Mouse (Mus musculus) intestine, embryonic 15.5 days (tissue): Measurements from ENCODE around the gene Cops9. TPM values are rescaled to one million over a fixed set of nuclear protein-coding genes. Genes with fewer than 3 reads are reported as not detected.

Source experiments
- ATAC-seq: fragments of 200-750 bp; cut with Nextera tagmentation; 2 replicates; pipeline ENCODE4 v1.8.0; 2017; ENCODE audit warnings: moderate TSS enrichment, moderate library complexity
- H3K27ac ChIP-seq: fragments of 300-500 bp; sonication (generic); 2 replicates; pipeline ENCODE4 v1.5.1; 2015; ENCODE audit warnings: mild to moderate bottlenecking, inconsistent platforms
- H3K27me3 ChIP-seq: fragments of 300-500 bp; sonication (generic); replicated peaks from 2 replicates; pipeline ENCODE4 v1.6.1; 2015; ENCODE audit warnings: inconsistent platforms
- H3K36me3 ChIP-seq: fragments of 300-500 bp; sonication (generic); 2 replicates; pipeline ENCODE4 v1.6.1; 2015; ENCODE audit warnings: inconsistent platforms
- H3K4me1 ChIP-seq: fragments of 300-500 bp; sonication (generic); replicated peaks from 2 replicates; pipeline ENCODE4 v1.6.1; 2015; ENCODE audit warnings: inconsistent platforms
- H3K4me2 ChIP-seq: fragments of 300-500 bp; sonication (generic); replicated peaks from 2 replicates; pipeline ENCODE4 v1.6.1; 2015; ENCODE audit warnings: mild to moderate bottlenecking, inconsistent platforms
- H3K4me3 ChIP-seq: fragments of 300-500 bp; sonication (generic); replicated peaks from 2 replicates; pipeline ENCODE4 v1.5.1; 2015; ENCODE audit warnings: inconsistent platforms
- H3K9ac ChIP-seq: fragments of 300-500 bp; sonication (generic); 2 replicates; pipeline ENCODE4 v1.6.1; 2015; ENCODE audit warnings: inconsistent platforms
- H3K9me3 ChIP-seq: fragments of 300-500 bp; sonication (generic); 2 replicates; pipeline ENCODE4 v1.6.1; 2016; ENCODE audit warnings: inconsistent platforms
- WGBS: fragments of 180-500 bp; shearing (Covaris S2); methylation state at CpG from one replicate; pipeline ENCODE4 v1.1.7; 2015; 5-methylcytosine and 5-hydroxymethylcytosine counted together
- polyA plus RNA-seq: library from polyadenylated mRNA; unstranded; fragments of >200 nt; fragmentation: Nextera tagmentation; extraction: Ambion mirVana; gene quantifications from 2 replicates; pipeline ENCODE4 v1.2.1, GENCODE M21; 2015

Cops9 gene
- polyA plus RNA-seq, 1 experiment from 2014 or later: 364 TPM

GRCm38 (mm10) chr1:92644916-92645315 is 3.1 kb upstream of the Cops9 start:
- H3K9ac ChIP-seq: no peak overlapping the region
- 81% methylated on average over 5 of the region's 5 CpGs for WGBS
- no peak overlapping the region for H3K27ac ChIP-seq

GRCm38 (mm10) chr1:92643691-92644090 is 1.9 kb upstream of the Cops9 start:
- Histone ChIP-seq H3K27ac (no peak overlapping the region), H3K4me1 (peaks cover 17% of the 10 kb centered on the region), H3K36me3 (0 out of 2 replicates have a peak, but pooled peaks cover 4% of the 10 kb centered on the region), H3K9me3 (no peaks in the 10 kb centered on the region), H3K4me2 (no peak overlapping the region), H3K9ac (no peak overlapping the region), H3K27me3 (no peaks in the 10 kb centered on the region), H3K4me3 (no peak overlapping the region)
- ATAC-seq: no peak
- WGBS: 74% methylated on average over 4 of the region's 4 CpGs

More at GRCm38 (mm10) chr1:92644916-92645315, 3.1 kb upstream of the Cops9 start:
- peaks cover 17% of the 10 kb centered on the region for H3K4me1 ChIP-seq
- H3K4me3 ChIP-seq: no peak overlapping the region
- no peak for ATAC-seq
- H3K27me3 ChIP-seq: no peaks in the 10 kb centered on the region
- H3K36me3 ChIP-seq: no peaks in the 10 kb centered on the region
- H3K9me3 ChIP-seq: no peaks in the 10 kb centered on the region
- no peak overlapping the region for H3K4me2 ChIP-seq

GRCm38 (mm10) chr1:92640393-92640792 is 1.4 kb downstream of the Cops9 start:
- whole genome bisulfite sequencing: 81% methylated on average over 6 of the region's 6 CpGs
- ATAC-seq: no peak
- no peaks in the 10 kb centered on the region for H3K27me3 ChIP-seq
- no peak overlapping the region for H3K27ac ChIP-seq
- peaks cover 17% of the 10 kb centered on the region for H3K4me1 ChIP-seq
- no peak overlapping the region; the same call in 1 of the 2 replicates for H3K4me3 ChIP-seq
- H3K9ac ChIP-seq: no peak overlapping the region
- H3K36me3 ChIP-seq: peaks cover 19% of the 10 kb centered on the region
- peak overlapping the region; percentile 86 for H3K4me2 ChIP-seq
- no peaks in the 10 kb centered on the region for H3K9me3 ChIP-seq

GRCm38 (mm10) chr1:92638736-92639135 is 3.0 kb downstream of the Cops9 start:
- Histone ChIP-seq H3K27me3 (no peaks in the 10 kb centered on the region), H3K4me2 (no peak overlapping the region), H3K9ac (no peak overlapping the region), H3K36me3 (peaks cover 19% of the 10 kb centered on the region), H3K4me1 (peaks cover 17% of the 10 kb centered on the region), H3K9me3 (no peaks in the 10 kb centered on the region), H3K4me3 (no peak overlapping the region), H3K27ac (no peak overlapping the region)
- WGBS: 93% methylated on average over 4 of the region's 4 CpGs
- ATAC-seq: no peak

GRCm38 (mm10) chr1:92638181-92638580 is 3.6 kb downstream of the Cops9 start:
- H3K4me1 ChIP-seq: peaks cover 17% of the 10 kb centered on the region
- no peak overlapping the region for H3K4me2 ChIP-seq
- H3K36me3 ChIP-seq: peaks cover 19% of the 10 kb centered on the region
- H3K27ac ChIP-seq: no peak overlapping the region
- no peak overlapping the region for H3K4me3 ChIP-seq
- H3K27me3 ChIP-seq: no peaks in the 10 kb centered on the region
- H3K9me3 ChIP-seq: no peaks in the 10 kb centered on the region
- H3K9ac ChIP-seq: no peak overlapping the region
- ATAC-seq: no peak
- WGBS: 79% methylated on average over 3 of the region's 3 CpGs

GRCm38 (mm10) chr1:92637501-92638172 is 4.1 kb downstream of the Cops9 start:
- ATAC-seq: no peak
- H3K4me1 ChIP-seq: peaks cover 17% of the 10 kb centered on the region
- H3K27ac ChIP-seq: no peak overlapping the region
- no peak overlapping the region for H3K4me2 ChIP-seq
- H3K9ac ChIP-seq: no peak overlapping the region
- H3K9me3 ChIP-seq: no peaks in the 10 kb centered on the region
- peaks cover 19% of the 10 kb centered on the region for H3K36me3 ChIP-seq
- WGBS: 88% methylated on average over 15 of the region's 15 CpGs
- no peaks in the 10 kb centered on the region for H3K27me3 ChIP-seq
- H3K4me3 ChIP-seq: no peak overlapping the region

GRCm38 (mm10) chr1:92636676-92637075 is 5.1 kb downstream of the Cops9 start:
- Histone ChIP-seq H3K9ac (no peak overlapping the region), H3K4me3 (no peak overlapping the region), H3K4me2 (no peak overlapping the region), H3K36me3 (peaks cover 19% of the 10 kb centered on the region), H3K9me3 (no peaks in the 10 kb centered on the region), H3K27ac (no peak overlapping the region), H3K27me3 (no peaks in the 10 kb centered on the region), H3K4me1 (peaks cover 12% of the 10 kb centered on the region)
- 93% methylated on average over 11 of the region's 11 CpGs for WGBS
- ATAC-seq: no peak

GRCm38 (mm10) chr1:92636015-92636414 is 5.8 kb downstream of the Cops9 start:
- peaks cover 10% of the 10 kb centered on the region for H3K4me1 ChIP-seq

GRCm38 (mm10) chr1:92634976-92635599 is 6.7 kb downstream of the Cops9 start:
- 73% methylated on average over 4 of the region's 4 CpGs for WGBS
- H3K27ac ChIP-seq: no peak overlapping the region
- H3K4me1 ChIP-seq: peaks cover 1% of the 10 kb centered on the region
- H3K9ac ChIP-seq: no peak overlapping the region
- H3K9me3 ChIP-seq: no peaks in the 10 kb centered on the region
- H3K4me3 ChIP-seq: no peak overlapping the region
- peaks cover 19% of the 10 kb centered on the region for H3K36me3 ChIP-seq
- no peaks in the 10 kb centered on the region for H3K27me3 ChIP-seq
- H3K4me2 ChIP-seq: no peak overlapping the region
- peak; percentile 34; the same call in 1 of the 2 replicates for ATAC-seq

More at GRCm38 (mm10) chr1:92636015-92636414, 5.8 kb downstream of the Cops9 start:
- no peak for ATAC-seq
- no peak overlapping the region for H3K4me3 ChIP-seq
- 88% methylated on average over 8 of the region's 8 CpGs for WGBS
- H3K4me2 ChIP-seq: no peak overlapping the region
- H3K27me3 ChIP-seq: no peaks in the 10 kb centered on the region
- H3K9ac ChIP-seq: no peak overlapping the region
- H3K27ac ChIP-seq: no peak overlapping the region
- peaks cover 19% of the 10 kb centered on the region for H3K36me3 ChIP-seq
- no peaks in the 10 kb centered on the region for H3K9me3 ChIP-seq

- Histone ChIP-seq H3K4me3 (no peak overlapping the region), H3K4me1 (no peaks in the 10 kb centered on the region), H3K4me2 (no peak overlapping the region), H3K27ac (no peak overlapping the region), H3K27me3 (no peaks in the 10 kb centered on the region), H3K9ac (no peak overlapping the region), H3K36me3 (peaks cover 19% of the 10 kb centered on the region), H3K9me3 (no peaks in the 10 kb centered on the region)
- ATAC-seq: no peak
- WGBS: 64% methylated on average over 1 of the region's 1 CpGs
These were observed 7.2 kb downstream of the Cops9 start for GRCm38 (mm10) chr1:92634569-92634968.

GRCm38 (mm10) chr1:92633726-92634125 is 8.1 kb downstream of the Cops9 start:
- Histone ChIP-seq H3K4me1 (no peaks in the 10 kb centered on the region), H3K9ac (no peak overlapping the region), H3K27ac (no peak overlapping the region), H3K4me2 (no peak overlapping the region), H3K36me3 (peaks cover 16% of the 10 kb centered on the region), H3K4me3 (no peak overlapping the region), H3K27me3 (no peaks in the 10 kb centered on the region), H3K9me3 (no peaks in the 10 kb centered on the region)
- 79% methylated on average over 8 of the region's 8 CpGs for WGBS
- no peak for ATAC-seq

GRCm38 (mm10) chr1:92632948-92633347 is 8.8 kb downstream of the Cops9 start:
- Histone ChIP-seq H3K27me3 (no peaks in the 10 kb centered on the region), H3K9ac (no peak overlapping the region), H3K36me3 (peaks cover 14% of the 10 kb centered on the region), H3K9me3 (no peaks in the 10 kb centered on the region), H3K4me1 (no peaks in the 10 kb centered on the region), H3K4me2 (no peak overlapping the region), H3K27ac (no peak overlapping the region), H3K4me3 (no peak overlapping the region)
- no peak for ATAC-seq
- WGBS: 63% methylated on average over 6 of the region's 6 CpGs

GRCm38 (mm10) chr1:92632196-92632595 is 9.6 kb downstream of the Cops9 start:
- H3K4me3 ChIP-seq: no peak overlapping the region
- no peaks in the 10 kb centered on the region for H3K4me1 ChIP-seq
- ATAC-seq: no peak
- no peak overlapping the region for H3K9ac ChIP-seq
- peaks cover 10% of the 10 kb centered on the region for H3K36me3 ChIP-seq
- no peak overlapping the region for H3K27ac ChIP-seq
- WGBS: 80% methylated on average over 5 of the region's 5 CpGs
- H3K9me3 ChIP-seq: no peaks in the 10 kb centered on the region
- no peak overlapping the region for H3K4me2 ChIP-seq
- H3K27me3 ChIP-seq: no peaks in the 10 kb centered on the region
